Mouse (Mus musculus) cerebellum, adult 11-12 months (tissue): ENCODE data around the gene Gm9767.

Experiments
- DNase-seq: peaks from one replicate; pipeline ENCODE4 v3.0.0; 2022

The Gm9767 gene

GRCm38 (mm10) chr10:26077671-26078481 is at the start of gene Gm9767:
Gene Gm9767 (plus strand): TSS chr10:26078255.
- no peak for DNase-seq

- no peak for DNase-seq
Measured at GRCm38 (mm10) chr10:26034931-26035330, 43.1 kb upstream of the Gm9767 start.

GRCm38 (mm10) chr10:26051177-26051576 is 26.9 kb upstream of the Gm9767 start:
- DNase-seq = no peak

- DNase-seq = no peak
Measured at GRCm38 (mm10) chr10:26059662-26060307, 18.3 kb upstream of the Gm9767 start.

- DNase-seq = no peak
Measured at GRCm38 (mm10) chr10:26063071-26063470, 15.0 kb upstream of the Gm9767 start.

- no peak for DNase-seq
Measured at GRCm38 (mm10) chr10:26071986-26072385, 6.1 kb upstream of the Gm9767 start.

GRCm38 (mm10) chr10:26076949-26077348 is 1.1 kb upstream of the Gm9767 start:
- no peak for DNase-seq

GRCm38 (mm10) chr10:26078521-26079142 is 577 bp downstream of the Gm9767 start, which contains the start of gene Tmem200a:
Gene Tmem200a (minus strand): TSS chr10:26079052.
- peak; percentile 10 for DNase-seq

GRCm38 (mm10) chr10:26079678-26080077 is 1.6 kb downstream of the Gm9767 start:
- no peak for DNase-seq

GRCm38 (mm10) chr10:26082081-26082480 is 4.0 kb downstream of the Gm9767 start:
- no peak for DNase-seq

GRCm38 (mm10) chr10:26103330-26103982 is 25.4 kb downstream of the Gm9767 start:
- DNase-seq = no peak

GRCm38 (mm10) chr10:26114409-26114808 is 36.4 kb downstream of the Gm9767 start:
- DNase-seq = no peak

GRCm38 (mm10) chr10:26119067-26119821 is 41.2 kb downstream of the Gm9767 start:
- no peak for DNase-seq

GRCm38 (mm10) chr10:26119822-26120183 is 41.7 kb downstream of the Gm9767 start:
- no peak for DNase-seq
